Mouse (Mus musculus) splenic B cell, adult 2 months (primary cell): ENCODE data around the gene Trim17.

Source experiments
- DNase-seq: peaks from one replicate; pipeline ENCODE4 v3.0.0-alpha.2; 2011; ENCODE audit warnings: low read depth, low spot score
- H3K27me3 ChIP-seq: 2 replicates; pipeline ENCODE4 v1.6.1; 2012; ENCODE audit warnings: mild to moderate bottlenecking, low read length, moderate library complexity, mixed read lengths; ENCODE audit not compliant: control insufficient read depth, poor library complexity, insufficient read depth, severe bottlenecking
- H3K36me3 ChIP-seq: 2 replicates; pipeline ENCODE4 v1.6.1; 2012; ENCODE audit warnings: mild to moderate bottlenecking, low read length, moderate library complexity, mixed read lengths; ENCODE audit not compliant: control insufficient read depth, poor library complexity, insufficient read depth, severe bottlenecking

Trim17 gene

DNA sequence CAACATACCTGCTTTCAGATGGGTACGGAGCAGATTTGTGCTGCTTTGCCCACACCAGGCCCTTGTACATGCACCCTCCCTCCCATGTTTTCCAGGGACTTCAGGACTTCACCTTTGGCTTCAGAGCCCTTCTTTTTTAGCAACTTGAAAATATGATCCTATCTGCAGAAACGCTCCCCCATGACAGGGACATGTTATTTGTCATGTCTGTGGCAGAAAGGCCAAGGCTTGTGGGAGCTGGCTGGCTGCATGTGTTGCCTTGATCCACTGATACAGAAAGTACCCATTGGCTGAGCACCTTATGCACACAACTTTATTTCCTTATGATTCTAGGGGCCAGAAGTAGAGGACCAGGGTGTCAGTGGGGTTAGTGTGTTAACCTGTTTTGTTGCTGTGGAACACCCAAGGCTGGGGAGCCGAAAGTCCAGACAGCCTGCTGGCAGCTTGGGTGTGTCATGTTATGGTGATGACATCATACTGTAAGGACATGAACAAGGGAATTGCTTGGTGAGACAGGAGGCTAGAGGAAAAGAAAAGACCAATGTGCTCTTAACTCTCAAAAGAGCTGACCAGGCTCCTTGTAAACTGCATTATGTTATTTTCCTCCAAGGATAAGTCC is 30.9 kb downstream of the Trim17 start:
- H3K27me3 ChIP-seq: no peaks in the 10 kb centered on the region
- no peak for DNase-seq
- peaks cover 18% of the 10 kb centered on the region for H3K36me3 ChIP-seq

DNA sequence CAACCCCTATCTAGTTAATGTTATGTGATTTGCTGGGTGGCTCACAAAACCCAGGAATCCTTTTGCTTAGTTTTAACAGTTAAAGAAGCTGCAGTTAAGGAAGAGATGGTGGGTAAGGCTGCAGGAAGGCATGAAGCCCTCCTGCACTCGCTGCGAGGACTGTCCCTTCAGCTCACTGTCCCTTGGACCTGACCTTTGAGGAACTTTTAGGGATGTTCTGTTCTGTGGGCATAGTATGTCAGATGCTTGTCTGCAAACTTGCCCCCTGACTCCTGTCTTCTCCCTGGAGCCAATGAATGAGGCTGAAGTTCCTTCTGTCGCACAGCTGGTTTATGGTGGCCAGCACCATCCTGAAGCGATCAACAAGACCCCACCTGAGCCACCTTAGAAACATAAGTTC is 34.7 kb downstream of the Trim17 start:
- H3K36me3 ChIP-seq: peaks cover 18% of the 10 kb centered on the region
- no peaks in the 10 kb centered on the region for H3K27me3 ChIP-seq
- no peak for DNase-seq

DNA sequence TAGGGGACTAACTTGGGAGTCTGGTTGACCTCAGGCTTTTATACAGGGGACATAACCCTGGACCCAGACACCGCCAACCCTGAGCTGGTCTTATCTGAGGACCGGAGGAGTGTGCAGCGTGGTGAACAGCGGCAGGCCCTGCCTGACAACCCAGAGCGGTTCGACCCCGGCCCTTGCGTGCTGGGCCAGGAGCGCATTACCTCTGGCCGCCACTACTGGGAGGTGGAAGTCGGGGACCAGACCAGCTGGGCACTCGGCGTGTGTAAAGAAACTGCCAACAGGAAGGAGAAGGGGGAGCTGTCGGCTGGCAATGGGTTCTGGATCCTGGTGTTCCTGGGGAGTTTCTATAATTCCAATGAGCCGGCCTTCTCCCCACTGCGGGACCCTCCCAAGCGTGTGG is 35.7 kb downstream of the Trim17 start:
- peaks cover 15% of the 10 kb centered on the region for H3K36me3 ChIP-seq
- no peaks in the 10 kb centered on the region for H3K27me3 ChIP-seq

DNA sequence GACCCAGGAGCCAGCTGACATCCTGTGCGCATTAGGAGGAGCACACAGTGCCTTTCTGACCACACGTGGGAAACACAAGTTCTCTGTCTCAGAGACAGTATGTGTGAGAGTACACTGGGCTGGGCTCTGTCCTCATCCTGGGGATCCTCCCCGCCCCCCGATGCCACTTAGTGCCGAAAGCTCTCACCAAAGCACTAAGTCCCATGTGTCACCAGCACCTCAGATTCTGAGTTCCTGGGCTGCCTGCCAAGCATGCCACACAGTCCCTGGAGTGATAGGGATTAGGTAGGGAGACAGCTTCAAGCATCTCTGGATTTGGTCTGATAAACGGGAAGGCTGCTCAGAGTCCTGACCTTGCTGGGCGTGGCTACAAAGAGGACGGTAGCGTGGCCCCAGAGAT is 36.3 kb downstream of the Trim17 start:
- DNase-seq: no peak
- peaks cover 14% of the 10 kb centered on the region for H3K36me3 ChIP-seq
- no peaks in the 10 kb centered on the region for H3K27me3 ChIP-seq

More for the DNA sequence above, 35.7 kb downstream of the Trim17 start:
- no peak for DNase-seq

DNA sequence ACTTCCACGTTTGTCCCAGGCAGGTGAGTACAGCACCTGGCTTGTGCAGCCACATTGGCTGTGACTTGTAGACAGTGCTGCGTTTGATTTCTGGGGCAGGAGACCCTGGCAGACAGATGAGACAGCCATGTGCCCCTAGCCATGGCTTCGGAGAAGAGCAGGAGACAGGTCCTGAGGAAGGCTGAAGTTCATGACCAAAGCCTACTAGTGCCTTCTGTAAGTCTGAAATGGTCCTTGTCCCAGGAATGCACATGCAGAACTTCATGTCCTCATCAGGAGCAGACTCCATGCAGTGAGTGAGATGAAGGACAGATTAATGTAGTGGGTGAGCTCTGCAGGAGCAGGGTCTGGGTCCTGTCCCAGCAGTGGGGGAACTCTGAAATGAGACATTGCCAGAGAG is 37.4 kb downstream of the Trim17 start:
- peaks cover 12% of the 10 kb centered on the region for H3K36me3 ChIP-seq
- H3K27me3 ChIP-seq: no peaks in the 10 kb centered on the region
- DNase-seq: no peak

DNA sequence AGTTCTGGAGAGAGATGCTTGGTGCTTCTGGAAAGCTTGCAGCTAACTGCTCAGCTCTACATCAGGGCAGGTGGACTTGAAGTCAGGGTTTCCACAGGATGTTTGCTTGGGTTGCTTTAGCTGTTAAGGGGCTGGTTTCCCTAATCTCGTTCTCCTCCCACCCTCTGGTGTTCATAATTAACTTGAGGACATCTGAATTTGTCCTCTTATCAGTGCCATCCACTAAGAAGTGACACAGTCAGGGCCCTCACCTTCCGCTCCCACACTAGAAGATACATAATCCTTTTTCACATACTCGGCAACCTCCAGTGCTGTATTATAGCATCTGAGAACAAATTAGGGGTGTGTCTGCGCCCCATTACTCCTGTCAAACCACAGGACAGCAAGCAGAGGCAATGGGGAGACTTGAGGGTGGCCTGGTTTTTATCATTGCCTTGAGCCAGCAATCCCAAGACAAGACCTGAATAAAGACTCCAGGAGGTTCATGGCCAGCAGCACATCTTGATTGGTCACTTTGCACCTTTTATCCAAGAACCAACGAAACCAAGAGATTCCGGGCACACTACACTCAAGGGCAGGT is 38.7 kb downstream of the Trim17 start:
- H3K36me3 ChIP-seq: peaks cover 10% of the 10 kb centered on the region
- peak; percentile 47 for DNase-seq
- no peaks in the 10 kb centered on the region for H3K27me3 ChIP-seq

DNA sequence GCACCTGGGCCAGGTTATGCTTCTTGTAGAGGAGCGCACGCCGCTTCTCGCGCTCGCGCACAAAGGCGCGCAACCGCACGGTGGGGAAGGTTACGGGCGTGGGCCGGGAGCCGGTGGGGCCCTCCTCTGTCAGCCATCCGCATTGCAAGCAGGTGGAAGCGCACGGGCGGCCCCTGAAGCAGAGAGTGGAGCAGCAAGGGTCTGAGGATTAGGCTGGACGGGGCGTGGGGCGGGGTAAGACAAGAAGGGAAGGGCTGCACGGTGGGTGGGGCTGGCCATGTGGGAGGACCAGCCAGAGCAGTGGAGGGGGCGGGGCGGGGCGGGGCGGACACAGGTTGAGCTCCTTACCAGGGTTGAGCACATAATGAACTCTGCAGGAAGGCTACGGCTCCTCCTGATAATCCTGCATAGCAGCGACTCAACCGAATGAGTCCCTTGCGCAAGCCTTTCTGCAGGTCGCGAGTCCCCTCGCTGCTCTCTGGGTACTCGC is 39.9 kb downstream of the Trim17 start:
- peak; percentile 72 for DNase-seq
- Histone ChIP-seq H3K36me3 (peaks cover 5% of the 10 kb centered on the region), H3K27me3 (no peaks in the 10 kb centered on the region)

DNA sequence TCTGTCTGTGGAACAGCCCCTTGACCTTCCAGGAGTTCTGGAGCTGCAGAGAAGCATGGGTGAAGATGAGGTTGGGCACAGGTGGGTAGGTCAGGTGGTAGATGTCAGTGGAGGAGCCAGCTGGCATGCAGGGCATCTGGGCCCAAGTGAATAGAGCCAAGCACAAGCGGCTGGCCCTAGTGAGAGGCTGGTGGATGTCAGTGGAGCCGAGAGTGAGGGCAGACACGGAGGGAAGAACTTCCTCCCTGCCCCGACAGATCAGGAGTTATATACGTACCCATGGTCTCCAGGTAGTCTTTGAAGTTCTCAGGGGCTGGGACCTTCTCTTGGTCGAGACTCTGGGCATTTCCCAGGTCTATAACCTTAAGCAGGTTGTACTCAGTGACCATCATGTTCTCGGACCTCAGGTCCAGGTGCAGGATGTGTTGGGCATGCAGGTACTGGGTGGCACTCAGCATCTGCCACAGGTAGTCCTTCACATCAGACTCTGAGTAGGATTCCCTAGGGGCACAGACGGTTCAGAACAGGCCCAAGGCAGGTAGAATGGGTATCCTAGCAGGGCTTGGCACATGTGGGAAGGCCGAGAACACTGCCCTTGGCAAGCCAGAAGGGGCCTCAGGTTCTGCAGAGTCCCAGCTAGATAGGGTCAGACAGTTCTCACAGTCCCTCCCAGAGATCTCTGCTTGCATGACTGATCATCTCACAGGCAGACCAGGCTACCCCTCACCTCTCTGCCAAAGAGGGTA is 40.7 kb downstream of the Trim17 start:
- no peak for DNase-seq
- no peaks in the 10 kb centered on the region for H3K27me3 ChIP-seq
- peaks cover under 1% of the 10 kb centered on the region; the same call in 1 of the 2 replicates for H3K36me3 ChIP-seq

DNA sequence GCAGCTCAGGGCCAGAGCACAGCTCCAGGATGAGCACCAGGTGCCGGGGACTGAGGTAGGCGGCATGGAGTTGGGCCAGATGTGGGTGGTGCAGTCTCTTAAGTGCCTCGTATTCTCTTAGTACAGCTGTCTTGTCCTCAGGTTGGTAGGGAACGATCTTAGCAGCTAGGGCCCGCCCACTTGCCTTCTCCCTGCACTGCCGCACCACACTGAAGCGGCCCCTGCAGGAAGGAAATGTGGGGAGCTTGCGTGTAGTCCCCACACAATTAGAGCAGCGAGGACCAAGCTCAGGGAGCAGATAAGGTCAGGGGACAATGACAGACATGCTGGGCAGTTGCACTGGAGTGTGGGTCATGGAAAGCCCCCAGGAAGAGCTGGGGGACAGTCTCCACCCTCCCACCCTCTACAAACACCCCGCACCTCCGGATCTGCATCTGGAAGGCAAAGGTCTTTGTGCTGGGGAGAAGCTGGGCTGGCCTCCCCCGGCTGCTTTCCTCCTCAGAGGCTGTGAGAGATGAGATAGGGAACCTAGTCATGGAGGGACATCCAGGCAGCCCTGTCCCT is 41.4 kb downstream of the Trim17 start:
- peak; percentile 65 for DNase-seq
- no peaks in the 10 kb centered on the region for H3K27me3 ChIP-seq
- H3K36me3 ChIP-seq: no peaks in the 10 kb centered on the region

DNA sequence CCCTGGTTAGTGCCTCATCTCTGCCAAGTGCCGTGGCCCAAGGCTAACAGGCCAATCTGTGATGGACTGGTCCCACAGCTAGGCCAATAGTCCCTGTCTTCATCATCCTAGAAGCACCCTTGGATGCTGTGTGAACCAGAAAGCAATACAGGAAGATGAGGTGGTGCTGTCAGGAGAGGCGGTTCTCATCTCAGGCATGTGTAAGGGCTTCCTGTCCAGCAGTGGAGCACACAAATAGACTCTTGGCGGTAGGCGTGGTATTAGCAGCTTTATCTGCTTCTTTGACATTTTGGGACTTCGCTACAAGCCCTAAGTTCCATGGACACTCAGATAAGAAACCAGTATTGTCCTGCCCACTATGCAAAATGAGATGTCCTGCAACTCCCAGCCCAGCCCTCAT is 43.1 kb downstream of the Trim17 start:
- DNase-seq: no peak
- Histone ChIP-seq H3K27me3 (no peaks in the 10 kb centered on the region), H3K36me3 (no peaks in the 10 kb centered on the region)

DNA sequence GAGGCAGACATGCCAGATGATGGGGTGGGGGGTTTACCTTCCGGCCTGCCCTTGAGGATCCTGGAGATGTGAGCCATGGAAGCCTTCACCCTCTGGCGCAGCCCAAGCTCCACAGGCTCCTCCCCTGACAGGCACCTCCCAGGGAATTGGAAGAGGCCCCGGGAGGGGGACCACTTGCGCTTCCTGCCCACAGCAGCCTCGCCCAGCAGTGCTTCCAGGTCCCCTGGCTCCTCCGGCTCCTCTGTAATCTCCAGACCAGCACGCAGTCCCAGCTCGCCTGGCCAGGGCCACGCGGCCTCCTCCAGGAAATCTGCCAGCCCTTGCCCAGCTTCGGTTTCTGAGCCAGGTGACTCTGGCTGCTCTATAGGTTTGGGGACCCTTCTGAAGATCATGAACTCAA is 44.7 kb downstream of the Trim17 start:
- Histone ChIP-seq H3K36me3 (no peaks in the 10 kb centered on the region), H3K27me3 (no peaks in the 10 kb centered on the region)
- no peak for DNase-seq

DNA sequence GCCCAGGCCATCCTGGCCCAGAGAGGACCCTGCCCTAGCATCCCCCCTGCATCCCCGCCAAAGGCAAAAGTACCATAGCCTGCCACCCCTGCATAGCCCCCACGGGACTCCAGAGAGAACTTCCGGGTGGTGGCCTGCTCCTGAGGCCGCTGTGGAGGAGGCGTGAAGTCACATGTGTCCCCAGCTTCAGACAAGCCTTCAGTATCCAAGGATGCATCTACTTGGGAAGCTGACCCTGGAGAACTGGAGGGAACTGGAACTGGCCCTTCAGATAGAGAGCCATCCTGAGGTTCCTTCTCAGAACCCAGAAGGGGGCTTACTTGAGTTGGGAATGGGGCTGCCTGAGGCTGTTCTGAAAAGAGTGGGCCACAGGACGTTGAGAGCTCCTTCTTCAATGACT is 45.3 kb downstream of the Trim17 start:
- Histone ChIP-seq H3K36me3 (no peaks in the 10 kb centered on the region), H3K27me3 (no peaks in the 10 kb centered on the region)
- DNase-seq: no peak

DNA sequence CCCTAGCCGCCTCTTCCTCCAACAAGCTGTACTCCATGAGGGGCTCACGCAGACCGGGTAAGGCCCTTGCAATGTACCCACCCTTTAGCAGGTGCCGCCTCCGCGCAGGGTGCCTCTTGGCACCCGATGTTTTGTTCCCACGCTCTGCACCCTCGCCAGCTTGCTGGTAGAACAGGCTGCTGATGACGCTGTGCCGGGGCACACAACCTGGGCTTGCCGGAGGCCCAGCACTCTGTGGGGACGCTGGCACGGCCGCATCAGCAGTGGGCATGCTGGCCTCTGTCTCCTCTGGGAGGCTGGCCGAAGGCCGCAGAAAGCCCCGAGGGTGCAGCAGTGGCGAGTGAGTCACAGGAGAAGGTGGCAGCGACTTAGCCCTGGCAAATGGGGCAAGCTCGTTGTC is 46.1 kb downstream of the Trim17 start:
- no peak for DNase-seq
- H3K36me3 ChIP-seq: no peaks in the 10 kb centered on the region

DNA sequence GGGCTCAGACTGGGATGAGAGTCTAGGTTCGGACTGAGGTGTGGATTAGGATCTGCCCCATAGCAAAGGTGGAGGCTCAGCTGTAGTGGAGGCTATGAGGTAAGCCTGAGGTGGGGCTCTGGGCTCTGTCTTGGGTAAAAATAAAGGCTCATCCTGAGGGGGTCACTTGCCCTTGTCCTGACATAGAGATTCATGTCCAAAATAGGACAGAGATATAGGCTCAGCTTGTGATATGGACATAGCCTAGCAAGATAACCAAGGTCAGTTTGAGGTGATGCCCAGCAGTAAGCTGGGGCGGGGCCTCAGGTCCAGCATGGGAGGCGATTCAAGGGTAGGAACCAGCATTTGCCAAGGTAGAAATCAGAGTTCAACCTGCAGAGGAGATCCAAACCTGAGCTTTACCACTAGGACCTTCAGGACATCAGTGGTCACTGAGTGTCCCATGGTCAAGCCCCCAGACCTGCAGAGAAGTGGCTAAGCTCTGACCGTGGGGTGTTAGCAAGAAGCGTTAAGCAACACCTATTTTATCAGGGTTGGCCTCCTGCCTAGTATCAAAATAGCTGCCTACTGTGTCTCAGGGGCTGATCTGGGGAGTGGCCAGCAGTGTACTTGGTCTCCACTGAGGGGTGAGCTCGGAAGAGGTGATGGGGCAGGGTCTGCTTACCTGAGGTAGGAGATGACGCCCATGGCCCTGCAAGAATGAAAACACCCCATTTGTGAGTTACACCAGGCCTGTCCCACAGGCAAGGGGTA is 48.0 kb downstream of the Trim17 start:
- H3K36me3 ChIP-seq: no peaks in the 10 kb centered on the region
- H3K27me3 ChIP-seq: no peaks in the 10 kb centered on the region
- no peak for DNase-seq

More for the DNA sequence above, 46.1 kb downstream of the Trim17 start:
- H3K27me3 ChIP-seq: no peaks in the 10 kb centered on the region
